Mouse (Mus musculus) midbrain, embryonic 10.5 days (tissue): ENCODE measurements around the gene Cdca4. TPM values are rescaled to one million over a fixed set of nuclear protein-coding genes. Genes with fewer than 3 reads are reported as not detected.

ENCODE experiments used
- DNase-seq: peaks from one replicate; pipeline ENCODE4 v3.0.0-alpha.2; 2017; ENCODE audit warnings: low spot score
- H3K27ac ChIP-seq: fragments of 300-500 bp; sonication (generic); replicated peaks from 2 replicates; pipeline ENCODE4 v1.5.1; 2016; ENCODE audit warnings: mild to moderate bottlenecking
- H3K27me3 ChIP-seq: fragments of 300-500 bp; sonication (generic); 2 replicates; pipeline ENCODE4 v1.6.1; 2016; ENCODE audit warnings: low read depth, mild to moderate bottlenecking; ENCODE audit not compliant: poor library complexity, severe bottlenecking
- H3K36me3 ChIP-seq: fragments of 300-500 bp; sonication (generic); 2 replicates; pipeline ENCODE4 v1.6.1; 2016; ENCODE audit warnings: mild to moderate bottlenecking, moderate library complexity
- H3K4me1 ChIP-seq: fragments of 300-500 bp; sonication (generic); 2 replicates; pipeline ENCODE4 v1.6.1; 2016
- H3K4me3 ChIP-seq: fragments of 300-500 bp; sonication (generic); 2 replicates; pipeline ENCODE4 v1.5.1; 2016; ENCODE audit warnings: mild to moderate bottlenecking, moderate library complexity
- H3K9me3 ChIP-seq: fragments of 300-500 bp; sonication (generic); replicated peaks from 2 replicates; pipeline ENCODE4 v1.6.1; 2016; ENCODE audit warnings: mild to moderate bottlenecking
- WGBS: fragments of 180-500 bp; shearing (Covaris S2); methylation state at CpG from one replicate; pipeline ENCODE4 v1.1.7; 2016; 5-methylcytosine and 5-hydroxymethylcytosine counted together
- polyA plus RNA-seq: library from polyadenylated mRNA; unstranded; fragments of >200 nt; fragmentation: Nextera tagmentation; extraction: Ambion mirVana; gene quantifications from 2 replicates; pipeline ENCODE4 v1.2.1, GENCODE M21; 2016

The Cdca4 gene
- polyA plus RNA-seq, 1 experiment from 2014 or later: 181 TPM

- Histone ChIP-seq H3K27me3 (peaks cover 49% of the 10 kb centered on the region), H3K9me3 (no peaks in the 10 kb centered on the region), H3K27ac (no peak within 1 kb of the TSS), H3K4me1 (peaks cover 19% of the 10 kb centered on the region), H3K36me3 (no peaks in the 10 kb centered on the region), H3K4me3 (no peak within 1 kb of the TSS)
- no peak for DNase-seq
- 64% methylated on average over 13 of the region's 13 CpGs for WGBS
Measured at GRCm38 (mm10) chr12:112868178-112869087, 39.2 kb upstream of the Cdca4 start, which contains the start of gene Gpr132. Gpr132 (minus strand) TSS chr12:112868228.

DNA sequence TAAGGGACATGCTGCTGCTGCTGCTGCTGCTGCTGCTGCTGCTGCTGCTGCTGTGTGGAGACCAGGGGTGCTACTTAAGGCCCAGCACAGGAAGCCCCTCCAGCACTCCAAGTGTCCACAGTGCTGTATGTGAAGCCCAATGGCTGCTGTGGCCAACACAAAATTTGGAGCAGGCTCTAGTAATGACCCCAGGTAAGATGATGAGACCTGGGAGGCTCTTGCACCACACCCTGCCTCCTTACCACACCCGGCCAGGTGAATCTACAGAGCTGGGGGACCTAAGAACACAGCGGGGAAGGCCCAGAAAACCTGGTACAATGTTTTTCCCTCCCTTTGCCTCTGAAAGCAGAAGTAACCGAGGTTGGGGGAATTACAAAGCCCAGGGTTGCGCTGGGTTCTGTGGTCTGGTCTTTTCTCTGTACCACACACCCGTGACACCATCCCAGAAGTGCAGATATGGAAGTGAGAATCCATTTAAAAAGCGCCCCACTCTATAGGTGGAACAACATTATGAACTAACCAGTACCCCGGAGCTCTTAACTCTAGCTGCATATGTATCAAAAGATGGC lies 38.0 kb upstream of the Cdca4 start:
- no peak for DNase-seq
- peaks cover 20% of the 10 kb centered on the region for H3K4me1 ChIP-seq
- WGBS: 89% methylated on average over 7 of the region's 7 CpGs
- no peak overlapping the region for H3K4me3 ChIP-seq
- H3K27me3 ChIP-seq: peaks cover 37% of the 10 kb centered on the region
- H3K27ac ChIP-seq: no peak overlapping the region
- H3K36me3 ChIP-seq: no peaks in the 10 kb centered on the region
- H3K9me3 ChIP-seq: no peaks in the 10 kb centered on the region

DNA sequence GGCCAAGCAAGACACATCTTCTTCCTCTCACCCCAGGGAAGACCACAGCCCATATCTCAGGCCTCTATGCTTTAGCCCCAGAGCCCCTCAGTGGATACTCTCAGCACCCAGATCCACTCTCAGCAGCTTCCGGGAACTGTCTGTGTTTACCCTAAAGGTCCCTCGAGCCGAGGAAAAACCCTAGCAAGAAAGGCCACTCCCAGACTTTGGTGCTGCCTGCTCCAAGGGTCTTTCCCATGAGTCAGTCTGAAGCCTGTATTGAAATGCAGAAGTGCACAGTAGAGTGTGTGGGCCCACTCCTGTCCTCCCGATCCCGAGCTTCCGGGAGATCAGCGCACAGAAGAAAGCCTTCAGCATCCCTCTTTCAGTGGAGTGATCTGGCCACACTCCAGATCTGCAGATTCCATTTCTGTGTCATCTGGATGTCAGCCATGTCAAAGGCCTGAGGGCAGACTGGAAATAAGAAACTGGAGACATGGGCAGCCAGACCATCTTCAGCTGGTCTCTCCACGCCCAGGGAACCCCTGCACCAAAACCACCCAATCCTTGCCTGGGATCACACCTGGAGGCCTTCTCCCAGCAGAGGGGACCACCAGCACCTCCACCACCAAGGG lies 37.4 kb upstream of the Cdca4 start:
- WGBS: 89% methylated on average over 8 of the region's 8 CpGs
- Histone ChIP-seq H3K4me1 (peaks cover 26% of the 10 kb centered on the region), H3K9me3 (no peaks in the 10 kb centered on the region), H3K36me3 (no peaks in the 10 kb centered on the region), H3K27me3 (peaks cover 31% of the 10 kb centered on the region), H3K27ac (no peak overlapping the region), H3K4me3 (no peak overlapping the region)
- DNase-seq: no peak

DNA sequence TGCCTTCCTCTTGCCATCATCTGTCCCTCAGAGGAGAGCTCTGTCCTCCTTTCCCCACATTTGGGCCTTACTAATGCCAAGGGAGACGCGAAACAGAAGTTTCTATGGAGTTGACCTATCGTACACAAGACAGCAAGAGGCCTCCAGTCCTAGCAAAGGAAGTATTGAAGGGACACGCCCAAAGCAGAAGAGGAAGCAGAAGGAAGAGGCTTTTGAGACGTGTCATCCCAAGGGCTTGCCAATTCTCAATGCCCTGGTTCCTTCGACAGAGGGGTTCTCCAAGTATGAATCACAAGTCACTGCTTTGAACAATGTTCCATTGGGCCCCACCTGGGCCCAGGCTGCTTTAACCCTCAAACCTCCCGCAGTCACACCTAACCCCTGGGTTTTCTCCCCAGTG lies 35.6 kb upstream of the Cdca4 start:
- no peak overlapping the region for H3K4me3 ChIP-seq
- no peaks in the 10 kb centered on the region for H3K9me3 ChIP-seq
- no peak for DNase-seq
- peaks cover 22% of the 10 kb centered on the region for H3K4me1 ChIP-seq
- WGBS: 92% methylated on average over 7 of the region's 7 CpGs
- no peak overlapping the region for H3K27ac ChIP-seq
- H3K27me3 ChIP-seq: peaks cover 16% of the 10 kb centered on the region
- H3K36me3 ChIP-seq: no peaks in the 10 kb centered on the region

GRCm38 (mm10) chr12:112861911-112862321 lies 32.7 kb upstream of the Cdca4 start:
- no peak for DNase-seq
- Histone ChIP-seq H3K9me3 (no peaks in the 10 kb centered on the region), H3K27me3 (no peaks in the 10 kb centered on the region; the same call in 1 of the 2 replicates), H3K4me3 (no peak overlapping the region), H3K4me1 (peaks cover 10% of the 10 kb centered on the region), H3K36me3 (no peaks in the 10 kb centered on the region), H3K27ac (no peak overlapping the region)
- 65% methylated on average over 9 of the region's 9 CpGs for WGBS

DNA sequence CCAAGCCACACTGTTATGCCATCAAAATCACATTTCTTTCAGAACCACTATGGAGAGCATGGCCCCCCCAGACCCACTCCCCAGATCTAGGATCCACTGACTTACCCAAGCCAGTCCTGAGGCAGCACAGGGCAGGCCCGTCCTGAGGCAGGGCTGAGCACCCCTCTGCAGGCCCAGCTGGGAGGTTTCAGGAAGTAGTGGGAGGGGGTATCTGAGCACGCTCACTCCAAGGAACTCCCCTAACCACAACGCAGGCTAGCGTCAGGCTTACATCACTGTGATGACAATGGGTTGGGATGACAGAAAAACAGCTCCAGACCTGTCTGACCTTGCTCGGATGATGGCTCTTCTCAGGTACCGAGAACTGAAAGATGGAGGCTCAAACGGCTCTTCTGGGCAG lies 31.5 kb upstream of the Cdca4 start:
- DNase-seq: no peak
- Histone ChIP-seq H3K36me3 (no peaks in the 10 kb centered on the region), H3K9me3 (no peaks in the 10 kb centered on the region), H3K27me3 (no peaks in the 10 kb centered on the region), H3K4me3 (no peak overlapping the region), H3K4me1 (peaks cover 10% of the 10 kb centered on the region), H3K27ac (no peak overlapping the region)
- 83% methylated on average over 7 of the region's 7 CpGs for WGBS

DNA sequence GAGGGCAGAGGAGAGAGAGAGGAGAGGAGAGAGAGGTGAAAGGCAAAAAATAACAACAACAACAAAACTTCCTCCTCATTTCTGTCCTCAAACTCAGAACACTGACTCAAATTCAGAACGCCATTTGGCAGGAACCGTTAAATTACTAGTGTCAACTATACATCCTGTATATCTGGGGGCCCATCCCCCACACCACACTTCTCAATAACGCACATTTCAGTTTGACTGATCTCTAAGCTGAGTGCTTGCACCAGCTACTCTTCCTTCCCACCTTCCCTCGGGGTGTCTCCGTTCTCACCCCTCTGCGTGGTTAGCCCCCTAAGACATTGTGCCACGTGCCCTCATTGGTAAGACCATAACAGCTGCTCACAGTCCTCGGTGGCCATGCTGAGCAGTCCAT lies 30.7 kb upstream of the Cdca4 start:
- no peak overlapping the region for H3K27ac ChIP-seq
- DNase-seq: no peak

GRCm38 (mm10) chr12:112858581-112859336 lies 29.5 kb upstream of the Cdca4 start:
- Histone ChIP-seq H3K4me3 (no peak overlapping the region), H3K36me3 (no peaks in the 10 kb centered on the region), H3K4me1 (peaks cover 10% of the 10 kb centered on the region), H3K27ac (no peak overlapping the region), H3K27me3 (no peaks in the 10 kb centered on the region), H3K9me3 (no peaks in the 10 kb centered on the region)
- no peak for DNase-seq
- 90% methylated on average over 9 of the region's 9 CpGs for WGBS

More for the DNA sequence above, 30.7 kb upstream of the Cdca4 start:
- WGBS: 88% methylated on average over 8 of the region's 8 CpGs
- no peaks in the 10 kb centered on the region for H3K9me3 ChIP-seq
- no peaks in the 10 kb centered on the region for H3K36me3 ChIP-seq
- H3K4me3 ChIP-seq: no peak overlapping the region
- H3K4me1 ChIP-seq: peaks cover 10% of the 10 kb centered on the region
- no peaks in the 10 kb centered on the region for H3K27me3 ChIP-seq

DNA sequence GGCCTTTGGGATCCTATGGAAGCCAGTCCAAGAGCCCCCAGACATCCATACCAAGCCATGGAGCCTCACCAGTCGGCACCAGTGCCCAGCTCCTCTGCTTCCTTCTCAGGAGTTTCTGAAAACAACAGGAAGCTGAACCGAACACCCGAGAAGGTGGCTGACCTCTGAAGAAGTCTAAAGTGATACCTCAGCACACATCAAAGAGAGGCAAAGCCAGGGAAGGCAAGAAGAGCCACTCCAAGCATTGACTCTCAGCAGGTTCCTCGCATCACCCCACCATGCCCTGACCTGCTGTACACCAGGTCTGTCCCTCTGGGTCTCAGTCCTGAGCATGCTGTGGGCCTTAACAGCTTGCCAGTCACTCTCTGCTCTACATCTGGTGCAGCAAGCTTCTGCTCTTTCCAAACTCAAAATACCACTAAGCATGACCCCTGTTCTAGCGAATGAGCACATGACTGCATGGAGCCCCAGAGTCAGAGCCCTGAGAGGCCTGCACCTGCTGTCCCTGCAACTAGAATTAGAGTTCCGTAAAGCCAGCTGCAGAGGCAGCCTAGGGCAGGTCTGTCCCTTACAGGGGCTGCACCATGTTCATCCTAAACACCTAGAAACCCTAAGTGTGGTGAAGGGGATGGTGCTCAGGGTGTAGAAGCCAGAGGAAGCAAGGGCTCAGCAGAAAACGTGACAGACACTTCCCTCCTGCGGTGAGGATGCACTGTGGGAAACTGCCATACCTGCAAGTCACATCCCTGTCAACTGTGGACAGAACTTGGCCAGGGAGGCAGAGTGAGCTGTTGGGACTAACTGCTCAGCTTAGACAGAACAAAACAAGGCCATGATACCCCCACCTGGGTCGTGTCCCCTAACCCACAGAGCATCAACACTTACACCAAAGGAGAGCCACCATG lies 28.1 kb upstream of the Cdca4 start:
- WGBS: 74% methylated on average over 9 of the region's 9 CpGs
- Histone ChIP-seq H3K36me3 (no peaks in the 10 kb centered on the region), H3K9me3 (no peaks in the 10 kb centered on the region), H3K4me3 (no peak overlapping the region), H3K27me3 (no peaks in the 10 kb centered on the region), H3K27ac (no peak overlapping the region; the same call in 1 of the 2 replicates), H3K4me1 (peaks cover 10% of the 10 kb centered on the region)
- DNase-seq: no peak

- WGBS: 88% methylated on average over 3 of the region's 3 CpGs
- H3K4me3 ChIP-seq: no peak overlapping the region
- H3K4me1 ChIP-seq: 0 out of 2 replicates have a peak, but pooled peaks cover 2% of the 10 kb centered on the region
- no peak overlapping the region for H3K27ac ChIP-seq
- H3K9me3 ChIP-seq: no peaks in the 10 kb centered on the region
- H3K36me3 ChIP-seq: no peaks in the 10 kb centered on the region
- no peaks in the 10 kb centered on the region for H3K27me3 ChIP-seq
- DNase-seq: no peak
Measured at GRCm38 (mm10) chr12:112856338-112856737, 27.1 kb upstream of the Cdca4 start.

DNA sequence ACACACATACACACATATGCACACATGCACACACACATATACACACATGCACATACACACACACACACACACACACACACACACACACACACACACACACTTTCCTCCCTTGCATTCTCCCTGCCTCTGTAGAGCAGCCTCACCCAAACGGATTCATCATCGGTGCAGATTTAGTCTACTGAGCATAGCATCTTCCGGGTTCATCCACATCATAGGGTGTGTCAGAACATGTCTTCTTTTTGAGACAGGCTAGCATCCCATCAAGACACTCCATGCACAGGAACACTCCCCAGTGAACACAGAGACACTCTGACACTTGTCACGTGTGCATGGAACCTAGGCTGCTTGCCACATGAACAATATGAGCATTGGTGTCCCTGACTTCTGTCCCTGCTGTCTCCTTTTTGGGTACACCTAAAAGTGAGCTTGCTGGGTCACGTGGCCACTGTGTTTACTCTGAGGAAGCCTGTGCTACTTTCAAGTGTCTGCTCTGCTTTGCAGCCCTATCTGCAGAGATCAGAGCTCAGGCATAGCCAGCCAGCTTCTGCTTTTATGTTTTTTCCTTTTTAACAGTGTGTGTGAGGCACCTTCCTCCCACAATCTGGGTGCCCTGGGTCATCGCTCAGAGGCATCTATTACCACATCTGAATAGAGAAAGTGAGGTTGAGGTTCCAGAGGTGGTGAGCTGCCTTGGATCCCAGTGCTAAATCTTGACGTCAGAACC lies 25.5 kb upstream of the Cdca4 start:
- Histone ChIP-seq H3K4me1 (0 out of 2 replicates have a peak, but pooled peaks cover 5% of the 10 kb centered on the region), H3K36me3 (no peaks in the 10 kb centered on the region), H3K27ac (no peak overlapping the region), H3K9me3 (no peaks in the 10 kb centered on the region), H3K4me3 (no peak overlapping the region), H3K27me3 (no peaks in the 10 kb centered on the region)
- WGBS: 79% methylated on average over 7 of the region's 7 CpGs
- no peak for DNase-seq
